Mouse (Mus musculus) regulatory T cell (primary cell): ENCODE data around the gene Ctdnep1.

Experiments used
- in situ Hi-C: fragments of 300-600 bp; cut with MboI, MseI; formaldehyde crosslinking; loops from one replicate; pipeline ENCODE4 v1.15.1; 2025; ENCODE audit warnings: high pct_unique_total_duplicates

The Ctdnep1 gene

DNA sequence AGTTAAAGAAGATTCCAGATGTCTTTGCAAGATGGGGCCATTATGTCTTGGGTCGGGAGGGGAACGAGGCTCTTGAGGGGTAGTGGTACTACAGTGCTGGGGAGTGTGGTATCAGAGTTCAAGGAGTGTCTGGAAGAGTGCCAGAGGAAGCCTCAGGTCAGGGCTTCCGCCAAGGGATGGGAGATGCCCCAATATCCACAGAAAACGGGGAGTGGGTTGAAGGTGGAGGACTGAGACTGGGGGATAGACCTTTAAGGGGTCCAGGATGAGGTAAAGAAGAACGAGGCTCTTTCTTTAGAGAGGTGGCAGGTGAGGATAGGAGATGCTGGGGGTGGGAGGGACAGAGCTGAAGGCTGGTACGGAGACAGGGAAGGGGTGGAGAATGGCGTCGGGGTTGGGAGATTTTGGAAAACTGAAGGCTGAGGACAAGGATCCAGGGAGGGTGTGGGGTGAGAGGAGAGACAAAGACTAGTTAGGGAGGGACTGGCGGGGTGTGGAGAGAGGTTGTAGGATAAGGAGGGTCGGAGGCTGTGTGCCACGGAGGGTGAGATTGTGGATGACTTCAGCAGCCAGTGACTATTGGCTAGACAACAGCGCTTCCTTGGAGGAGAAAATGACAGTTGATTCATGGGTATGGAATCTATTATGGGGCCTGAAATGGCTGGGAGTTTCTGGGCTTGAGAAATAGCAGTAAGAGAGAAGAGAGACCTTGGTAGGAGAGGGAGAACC is 47.6 kb downstream of the Ctdnep1 start:
- in situ Hi-C loops = no loop called here

- in situ Hi-C loops = no loop called here
Observed at GRCm38 (mm10) chr11:70029130-70029801, 48.3 kb downstream of the Ctdnep1 start.

DNA sequence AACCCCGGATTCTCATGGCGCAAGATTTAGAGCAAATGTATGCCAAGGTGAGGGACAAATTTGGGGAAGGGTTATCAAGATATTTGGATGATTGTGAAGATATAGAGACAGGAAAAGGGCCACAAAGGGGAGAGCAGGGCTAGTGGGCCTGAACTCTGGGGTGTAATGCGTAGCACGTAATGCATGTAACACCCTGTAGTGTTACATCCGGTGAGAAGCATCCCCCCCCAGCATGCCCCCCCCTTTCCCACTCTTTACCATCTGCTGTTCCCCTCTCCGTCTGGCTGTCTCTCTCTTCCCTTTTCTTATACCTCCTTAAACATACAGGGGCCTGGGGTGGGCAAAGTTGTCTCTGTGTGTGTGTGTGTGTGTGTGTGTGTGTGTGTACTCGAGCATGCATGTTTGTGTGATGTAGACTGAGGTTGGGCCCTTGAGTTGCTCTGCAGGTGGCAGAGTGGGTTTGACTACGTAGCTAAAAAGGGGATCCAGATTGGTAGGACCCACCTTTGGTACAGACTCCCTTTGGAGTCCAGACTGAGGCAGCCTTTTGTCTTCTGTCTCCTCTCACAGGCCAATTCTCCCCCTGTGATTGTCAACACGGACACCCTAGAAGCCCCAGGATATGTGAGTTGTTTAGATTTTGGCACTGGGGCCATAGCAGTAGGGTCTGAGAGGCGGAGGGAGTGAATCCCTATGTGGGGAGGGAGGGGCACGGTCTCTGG is 49.0 kb downstream of the Ctdnep1 start:
- in situ Hi-C loops = no loop called here

DNA sequence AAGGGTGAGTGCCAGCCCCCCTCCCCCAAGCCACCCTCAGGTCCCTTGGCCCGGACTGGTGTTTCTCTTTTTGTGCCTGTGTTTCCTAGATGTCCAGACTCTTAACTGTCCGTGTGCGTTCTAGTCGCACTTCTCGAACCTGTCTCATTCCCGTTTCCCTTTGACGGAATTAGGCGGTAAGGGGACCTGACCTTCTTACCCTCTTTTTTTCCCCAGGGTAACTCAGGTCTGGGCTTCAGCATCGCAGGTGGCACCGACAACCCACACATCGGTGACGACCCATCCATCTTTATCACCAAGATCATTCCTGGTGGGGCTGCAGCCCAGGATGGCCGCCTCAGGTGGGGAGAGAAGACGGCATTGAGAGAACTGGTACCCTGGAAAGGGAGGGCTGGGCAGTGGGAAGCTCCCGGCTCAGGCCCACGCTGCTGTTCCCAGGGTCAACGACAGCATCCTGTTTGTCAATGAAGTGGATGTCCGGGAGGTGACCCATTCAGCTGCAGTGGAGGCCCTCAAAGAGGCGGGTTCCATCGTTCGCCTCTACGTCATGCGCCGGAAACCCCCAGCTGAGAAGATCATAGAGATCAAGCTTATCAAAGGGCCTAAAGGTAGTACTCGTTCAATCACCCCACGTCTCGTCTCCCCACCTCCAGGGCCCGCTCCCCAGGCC is 49.8 kb downstream of the Ctdnep1 start:
- in situ Hi-C loops = no loop called here

- in situ Hi-C loops = no loop called here
Observed at GRCm38 (mm10) chr11:70031321-70031670, 50.3 kb downstream of the Ctdnep1 start.

- in situ Hi-C loops = no loop called here
Observed at GRCm38 (mm10) chr11:70038174-70038573, 57.2 kb downstream of the Ctdnep1 start.

GRCm38 (mm10) chr11:70039631-70040030 is 58.7 kb downstream of the Ctdnep1 start:
- in situ Hi-C loops = no loop called here

DNA sequence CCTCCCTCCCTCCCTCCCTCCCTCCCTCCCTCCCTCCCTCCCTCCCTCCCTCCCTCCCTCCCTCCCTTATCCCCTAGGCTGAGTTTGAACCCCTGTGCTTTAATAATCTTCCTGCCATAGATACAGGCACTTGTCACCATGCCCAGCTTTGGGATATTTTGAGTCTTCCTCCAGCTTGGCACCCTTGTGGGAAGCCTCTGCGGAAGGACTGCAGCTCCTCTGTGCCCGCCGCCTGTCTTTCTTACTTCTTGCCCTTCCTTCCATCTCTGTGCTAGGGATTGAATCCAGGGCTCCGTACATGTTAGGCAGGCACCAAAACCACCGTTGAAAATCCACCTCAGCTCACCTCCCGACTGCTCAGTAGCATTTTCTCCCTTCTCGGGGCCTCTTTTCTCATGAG is 59.2 kb downstream of the Ctdnep1 start:
- in situ Hi-C loops = no loop called here
